Mouse (Mus musculus): ENCODE measurements around the gene Mrnip. TPM values are rescaled to one million over a fixed set of nuclear protein-coding genes. Genes with fewer than 3 reads are reported as not detected.

The Mrnip gene
- polyA plus RNA-seq, 1 experiment, result 3.7 TPM

GRCm38 (mm10) chr11:50156725-50157258 lies 17.5 kb upstream of the Mrnip start:
- peaks cover 97% of the 10 kb centered on the region for H3K36me3 ChIP-seq (replicated peaks; ENCODE audit: low read length)
- H3K27me3 ChIP-seq (replicated peaks), result no peaks in the 10 kb centered on the region
- H3K9me3 ChIP-seq, result no peaks in the 10 kb centered on the region
- TF ChIP-seq FLI1 (IDR thresholded peaks at IDR 0.05; ENCODE audit: low read length) (no peak), GATA1 (IDR thresholded peaks at IDR 0.05; ENCODE audit: borderline replicate concordance, low read length) (no peak)
- peak overlapping the region; percentile 33 for H3K4me3 ChIP-seq (replicated peaks)
- peaks cover 7% of the 10 kb centered on the region for H3K4me1 ChIP-seq

- Histone ChIP-seq H3K4me3 (replicated peaks) (no peak overlapping the region), H3K4me1 (peaks cover 20% of the 10 kb centered on the region), H3K9me3 (no peaks in the 10 kb centered on the region), H3K36me3 (replicated peaks; ENCODE audit: low read length) (peaks cover 97% of the 10 kb centered on the region), H3K27me3 (replicated peaks) (no peaks in the 10 kb centered on the region)
- no peak for TF ChIP-seq FLI1 (IDR thresholded peaks at IDR 0.05; ENCODE audit: low read length)
- no peak for TF ChIP-seq GATA1 (IDR thresholded peaks at IDR 0.05; ENCODE audit: borderline replicate concordance, low read length)
Measured at GRCm38 (mm10) chr11:50158346-50158745, 15.9 kb upstream of the Mrnip start.

- Histone ChIP-seq H3K27me3 (replicated peaks) (no peaks in the 10 kb centered on the region), H3K4me1 (peaks cover 20% of the 10 kb centered on the region), H3K9me3 (no peaks in the 10 kb centered on the region), H3K4me3 (replicated peaks) (no peak overlapping the region), H3K36me3 (replicated peaks; ENCODE audit: low read length) (peaks cover 97% of the 10 kb centered on the region)
- no peak for TF ChIP-seq FLI1 (IDR thresholded peaks at IDR 0.05; ENCODE audit: low read length)
- no peak for TF ChIP-seq GATA1 (IDR thresholded peaks at IDR 0.05; ENCODE audit: borderline replicate concordance, low read length)
Measured at GRCm38 (mm10) chr11:50159347-50159746, 14.9 kb upstream of the Mrnip start.

- Histone ChIP-seq H3K4me3 (replicated peaks) (no peak overlapping the region), H3K36me3 (replicated peaks; ENCODE audit: low read length) (peaks cover 95% of the 10 kb centered on the region), H3K27me3 (replicated peaks) (no peaks in the 10 kb centered on the region), H3K4me1 (peaks cover 20% of the 10 kb centered on the region), H3K9me3 (no peaks in the 10 kb centered on the region)
- TF ChIP-seq FLI1 (IDR thresholded peaks at IDR 0.05; ENCODE audit: low read length), result no peak
Measured at GRCm38 (mm10) chr11:50161578-50162304, 12.5 kb upstream of the Mrnip start.

GRCm38 (mm10) chr11:50162338-50163050 lies 11.8 kb upstream of the Mrnip start:
- H3K4me1 ChIP-seq, result peaks cover 20% of the 10 kb centered on the region
- no peaks in the 10 kb centered on the region for H3K27me3 ChIP-seq (replicated peaks)
- no peaks in the 10 kb centered on the region for H3K9me3 ChIP-seq
- no peak overlapping the region for H3K4me3 ChIP-seq (replicated peaks)
- peaks cover 88% of the 10 kb centered on the region for H3K36me3 ChIP-seq (replicated peaks; ENCODE audit: low read length)
- TF ChIP-seq GATA1 (IDR thresholded peaks at IDR 0.05; ENCODE audit: borderline replicate concordance, low read length) (no peak), FLI1 (IDR thresholded peaks at IDR 0.05; ENCODE audit: low read length) (no peak)

GRCm38 (mm10) chr11:50168352-50168751 lies 5.9 kb upstream of the Mrnip start:
- Histone ChIP-seq H3K36me3 (replicated peaks; ENCODE audit: low read length) (peaks cover 75% of the 10 kb centered on the region), H3K4me3 (replicated peaks) (no peak overlapping the region)
- TF ChIP-seq FLI1 (IDR thresholded peaks at IDR 0.05; ENCODE audit: low read length) (no peak), GATA1 (IDR thresholded peaks at IDR 0.05; ENCODE audit: borderline replicate concordance, low read length) (no peak)

GRCm38 (mm10) chr11:50174730-50175187 lies 515 bp downstream of the Mrnip start:
- Histone ChIP-seq H3K4me1 (peaks cover 58% of the 10 kb centered on the region), H3K36me3 (replicated peaks; ENCODE audit: low read length) (peaks cover 58% of the 10 kb centered on the region), H3K9me3 (no peaks in the 10 kb centered on the region), H3K27me3 (replicated peaks) (no peaks in the 10 kb centered on the region), H3K4me3 (replicated peaks) (peak overlapping the region; percentile 96)
- TF ChIP-seq GATA1 (IDR thresholded peaks at IDR 0.05; ENCODE audit: borderline replicate concordance, low read length) (no peak), FLI1 (IDR thresholded peaks at IDR 0.05; ENCODE audit: low read length) (no peak)

More at GRCm38 (mm10) chr11:50168352-50168751, 5.9 kb upstream of the Mrnip start:
- Histone ChIP-seq H3K4me1 (peaks cover 22% of the 10 kb centered on the region), H3K9me3 (no peaks in the 10 kb centered on the region), H3K27me3 (replicated peaks) (no peaks in the 10 kb centered on the region)

- Histone ChIP-seq H3K4me3 (replicated peaks) (no peak overlapping the region), H3K4me1 (peaks cover 63% of the 10 kb centered on the region), H3K36me3 (replicated peaks; ENCODE audit: low read length) (peaks cover 48% of the 10 kb centered on the region), H3K9me3 (no peaks in the 10 kb centered on the region), H3K27me3 (replicated peaks) (no peaks in the 10 kb centered on the region)
- no peak for TF ChIP-seq GATA1 (IDR thresholded peaks at IDR 0.05; ENCODE audit: borderline replicate concordance, low read length)
- no peak for TF ChIP-seq FLI1 (IDR thresholded peaks at IDR 0.05; ENCODE audit: low read length)
Measured at GRCm38 (mm10) chr11:50176351-50176750, 2.1 kb downstream of the Mrnip start.

GRCm38 (mm10) chr11:50177111-50177510 lies 2.9 kb downstream of the Mrnip start:
- TF ChIP-seq GATA1 (IDR thresholded peaks at IDR 0.05; ENCODE audit: borderline replicate concordance, low read length) (no peak), FLI1 (IDR thresholded peaks at IDR 0.05; ENCODE audit: low read length) (no peak)
- Histone ChIP-seq H3K4me1 (peaks cover 60% of the 10 kb centered on the region), H3K36me3 (replicated peaks; ENCODE audit: low read length) (peaks cover 45% of the 10 kb centered on the region), H3K27me3 (replicated peaks) (no peaks in the 10 kb centered on the region), H3K9me3 (no peaks in the 10 kb centered on the region), H3K4me3 (replicated peaks) (no peak overlapping the region)
